Mouse (Mus musculus): ENCODE measurements at regions not wholly inside any gene's neighbourhood (a gene's known extent, or its start where the extent isn't known, plus 50 kb on each side); places are given as distances from the start of the nearest gene placed in this dataset.

DNA sequence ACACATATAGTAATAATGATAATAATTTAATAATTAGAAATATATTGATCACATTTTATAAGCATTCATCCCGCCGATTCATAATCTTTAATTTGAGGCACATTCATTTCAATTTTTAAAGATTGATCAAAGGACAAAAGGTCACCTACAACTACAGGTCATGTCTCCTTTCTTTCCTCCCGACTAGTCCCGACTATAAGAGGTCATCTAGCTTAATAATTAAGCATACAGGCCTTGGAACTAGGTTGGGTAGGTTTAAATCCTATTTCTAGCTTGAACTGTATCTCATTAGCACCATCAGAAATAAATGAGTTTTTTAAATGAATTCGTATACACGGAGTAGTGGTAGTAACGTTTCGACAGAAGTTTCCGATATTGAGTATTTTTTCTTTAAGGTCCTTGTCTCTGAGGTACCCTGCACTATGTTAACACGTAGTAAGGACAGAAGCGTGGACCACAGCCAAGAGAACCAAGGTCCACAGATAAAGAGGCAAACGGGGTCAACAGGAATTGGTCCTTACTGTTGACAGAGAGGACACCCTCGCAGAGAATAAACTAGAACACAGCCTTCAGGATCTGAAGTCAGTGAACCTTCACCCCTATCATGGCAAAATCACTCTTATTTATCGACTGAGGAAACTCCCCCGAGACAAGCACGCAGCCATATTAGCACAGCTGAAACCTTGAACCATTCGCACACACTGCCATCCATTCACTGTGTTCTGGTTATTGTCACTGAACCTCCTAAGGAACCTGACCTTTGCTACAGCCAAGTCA lies 185.8 kb upstream of the Jmjd1c start:
- peak; percentile 38 for DNase-seq (ENCODE audit: low spot score)

DNA sequence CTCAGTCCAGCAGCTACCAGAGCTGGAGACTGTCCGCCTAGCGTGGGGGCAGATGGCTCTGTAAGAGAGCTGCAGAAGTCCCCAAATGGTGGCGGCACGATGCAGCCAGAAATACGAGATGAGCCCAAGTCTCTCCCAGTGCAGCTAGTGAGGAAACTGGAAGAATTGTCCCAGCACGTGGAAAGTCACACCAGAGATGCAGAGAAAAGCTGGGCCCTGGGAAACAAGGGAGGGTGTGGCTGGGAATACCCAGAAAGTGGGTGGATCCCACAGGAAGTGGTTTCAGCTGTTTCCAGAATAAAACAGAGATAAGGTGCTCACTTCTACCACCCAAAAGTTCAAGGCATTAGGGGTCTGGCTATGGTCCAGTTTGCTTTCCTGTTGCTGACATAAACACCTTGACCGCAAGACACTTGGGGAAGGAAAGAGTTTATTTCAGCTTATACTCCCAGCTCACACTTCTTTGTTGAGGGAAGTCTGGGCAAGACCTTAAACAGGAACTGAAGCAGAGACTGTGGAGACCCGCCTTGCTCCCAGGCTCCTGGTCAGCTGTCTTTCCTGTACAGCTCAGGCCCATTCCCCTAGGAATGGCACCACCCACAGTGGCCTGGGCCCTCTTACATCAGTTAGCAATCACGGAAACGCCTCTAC lies 184.5 kb upstream of the Jmjd1c start:
- DNase-seq (ENCODE audit: low spot score), result no peak

DNA sequence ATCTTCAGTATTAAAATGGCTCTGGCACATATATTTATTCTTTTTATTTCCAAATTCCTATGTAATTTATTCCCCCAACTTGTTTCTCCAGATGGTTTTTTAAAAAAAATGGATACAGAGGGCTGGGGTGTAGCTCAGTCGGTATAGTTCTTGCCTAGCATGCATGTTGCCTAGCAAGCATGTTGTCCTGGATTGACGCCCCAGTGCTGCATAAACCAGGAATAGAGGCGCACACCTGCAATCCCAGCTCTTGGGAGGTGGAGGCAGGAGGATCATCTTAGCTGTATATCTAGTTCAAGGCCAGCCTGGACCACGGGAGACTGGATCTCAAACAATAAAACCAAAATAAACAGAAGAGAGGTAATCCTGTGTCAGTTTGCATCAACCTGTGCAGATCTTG lies 183.5 kb upstream of the Jmjd1c start:
- DNase-seq (ENCODE audit: low spot score), result no peak

DNA sequence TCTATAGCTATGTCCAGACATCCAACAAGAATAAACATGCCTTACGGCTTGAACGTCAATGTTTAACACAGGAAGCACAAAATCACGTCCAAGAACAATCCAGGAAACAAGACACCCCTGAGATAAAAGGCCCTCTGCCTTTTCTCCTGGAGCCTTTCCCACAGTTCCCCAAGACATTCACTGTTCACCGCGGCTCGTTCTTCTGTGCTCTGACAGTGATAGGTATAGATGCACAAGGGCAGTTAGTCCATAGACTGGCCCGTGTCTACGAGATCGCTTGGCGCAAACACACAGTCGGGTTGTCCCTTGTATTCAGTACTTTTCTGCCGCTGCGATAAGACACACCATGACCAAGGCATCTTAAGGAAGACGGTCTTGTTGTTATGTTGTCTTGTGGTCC lies 182.7 kb upstream of the Jmjd1c start:
- DNase-seq (ENCODE audit: low spot score), result no peak

DNA sequence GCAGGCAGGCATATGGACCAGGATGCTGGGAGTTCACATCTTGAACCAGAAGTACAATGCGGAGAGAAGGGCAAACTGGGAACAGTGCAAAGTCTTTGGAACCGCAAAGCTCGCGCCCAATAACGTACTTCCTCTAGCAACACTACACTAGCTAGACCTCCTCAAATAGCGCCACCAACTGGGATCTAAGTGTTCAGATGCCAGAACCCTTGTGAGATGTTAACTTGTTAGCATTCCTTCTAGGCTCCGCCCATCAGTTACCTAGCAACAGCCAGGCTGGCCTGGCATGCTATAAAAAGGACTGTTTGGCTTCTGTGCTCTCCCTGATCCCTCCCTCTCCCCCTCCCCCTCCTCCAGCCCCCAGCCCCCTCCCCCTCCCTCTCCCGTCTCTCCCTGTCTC lies 182.3 kb upstream of the Jmjd1c start:
- no peak for DNase-seq (ENCODE audit: low spot score)

DNA sequence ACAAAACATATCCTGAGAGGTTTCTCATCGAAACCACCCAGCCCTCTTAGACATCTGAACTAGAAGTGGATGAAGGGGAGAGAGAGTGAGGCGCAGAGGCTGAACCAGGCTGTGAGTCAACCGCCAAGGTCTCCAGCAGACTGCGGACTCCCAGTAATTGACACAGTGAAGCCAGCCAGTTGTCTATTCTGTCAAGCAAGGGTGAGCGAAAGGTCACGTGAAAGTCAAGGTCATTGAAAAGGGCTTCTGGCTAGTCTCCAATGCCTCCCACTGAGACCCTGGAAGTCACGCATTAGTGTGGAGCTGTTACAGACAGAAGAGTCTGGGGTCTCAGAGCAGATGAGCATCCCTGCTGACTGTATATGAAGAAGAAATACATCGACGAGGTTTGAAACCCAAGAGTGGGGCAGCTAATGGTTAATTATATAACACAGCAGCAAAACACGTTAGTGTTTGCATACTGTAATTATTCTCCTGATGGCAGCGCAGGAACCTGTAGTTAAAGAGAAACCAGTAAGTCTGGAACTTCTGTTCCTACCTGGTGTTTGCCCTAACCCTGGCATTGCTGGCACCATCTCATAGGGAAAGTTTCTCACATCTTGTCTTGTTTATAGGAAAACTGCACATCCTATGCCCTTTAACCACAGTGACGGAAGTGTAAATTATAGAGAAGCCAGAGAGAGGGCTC lies 181.5 kb upstream of the Jmjd1c start:
- DNase-seq (ENCODE audit: low spot score), result no peak

DNA sequence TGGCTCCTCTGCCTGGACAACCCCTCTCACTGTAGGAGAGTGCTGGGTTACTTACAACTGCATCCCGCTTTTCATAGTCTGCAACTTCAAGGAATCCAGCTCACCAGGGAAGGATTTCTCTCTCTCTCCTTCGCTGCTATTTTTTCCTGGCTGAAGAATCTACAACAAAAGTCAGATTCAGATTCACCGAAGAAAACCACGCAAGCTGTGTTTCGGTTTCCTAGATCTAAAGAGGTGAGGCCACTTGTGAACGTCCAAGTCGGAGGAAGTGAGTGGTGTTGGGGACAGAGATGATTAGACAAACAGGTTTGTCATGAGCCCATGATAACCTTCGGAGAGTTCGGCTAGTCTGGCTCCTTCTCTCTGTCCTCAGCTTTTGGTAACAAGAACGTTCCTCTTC lies 180.1 kb upstream of the Jmjd1c start:
- DNase-seq (ENCODE audit: low spot score), result no peak

DNA sequence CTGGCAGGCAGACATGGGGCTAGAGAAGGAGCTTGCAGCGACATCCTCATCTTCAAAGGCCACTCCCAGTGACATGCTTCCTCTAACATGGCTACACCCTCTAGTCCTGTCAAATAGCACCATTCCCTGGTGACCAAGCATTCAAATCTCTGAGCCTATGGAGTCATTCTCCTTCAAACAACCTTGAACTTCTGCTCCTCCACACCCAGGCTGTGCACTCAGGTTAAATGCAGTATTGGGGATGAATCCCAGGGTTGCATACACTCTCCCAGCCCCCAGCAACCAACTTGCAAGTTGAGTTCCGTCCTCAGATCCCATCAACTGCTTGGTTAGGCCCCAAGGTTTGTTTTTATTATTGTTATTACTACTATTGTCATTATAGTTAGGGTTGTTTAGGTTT lies 178.2 kb upstream of the Jmjd1c start:
- no peak for DNase-seq (ENCODE audit: low spot score)

DNA sequence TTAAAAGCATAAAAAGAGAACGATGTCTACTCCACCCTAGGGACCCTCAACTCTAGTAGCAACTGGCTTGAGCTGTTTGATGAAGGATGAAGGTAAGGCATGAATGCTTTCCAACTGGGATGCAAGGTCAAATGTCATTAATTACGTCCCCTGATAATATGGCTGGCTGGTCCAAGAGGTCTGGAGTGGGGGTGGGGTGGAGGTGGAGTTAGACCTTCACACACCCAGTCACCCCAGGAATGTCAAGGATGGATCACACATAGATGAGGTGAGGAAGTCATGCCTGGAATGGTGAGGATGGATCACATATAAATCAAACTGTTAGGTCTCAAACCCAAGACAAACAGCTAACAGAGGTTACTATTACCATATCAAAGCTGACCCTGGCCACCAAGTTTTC lies 177.2 kb upstream of the Jmjd1c start:
- DNase-seq (ENCODE audit: low spot score), result no peak

DNA sequence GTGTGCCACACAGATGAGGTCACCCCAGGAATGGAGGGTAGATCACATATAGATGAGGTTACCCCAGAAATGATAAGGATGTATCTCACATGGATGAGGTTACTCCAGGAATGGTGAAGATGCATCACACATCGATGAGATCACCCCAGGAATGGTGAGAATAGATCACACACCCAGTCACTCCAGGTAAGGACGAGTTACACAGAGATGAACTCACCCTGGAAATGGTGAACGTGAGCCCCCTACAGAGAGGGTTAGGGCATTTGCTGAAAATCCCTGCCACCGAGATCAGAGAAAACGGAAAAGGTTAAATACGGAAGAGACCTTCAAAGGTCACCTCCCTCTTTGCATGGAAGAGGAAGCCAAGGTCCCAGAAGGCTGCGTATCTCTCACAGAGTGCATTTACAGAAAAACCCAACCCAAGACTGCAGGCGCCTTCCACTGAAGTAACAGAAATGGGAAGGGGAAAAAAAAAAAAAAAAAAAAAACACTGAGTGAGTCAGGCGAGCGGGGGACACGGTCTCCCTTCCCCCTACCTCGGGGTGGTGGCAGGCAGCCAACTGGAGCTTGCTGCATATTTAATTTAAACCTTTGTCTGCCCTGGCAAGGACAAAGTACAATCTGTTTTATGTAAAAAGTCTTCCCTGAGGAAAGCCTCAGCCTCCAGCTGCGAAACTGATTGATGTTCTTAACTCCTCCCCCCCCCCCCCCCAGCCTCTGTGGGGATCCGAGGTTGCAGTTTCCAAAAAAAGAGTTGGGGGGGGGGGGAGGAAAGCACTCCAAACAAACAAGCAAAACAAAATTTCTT lies 175.8 kb upstream of the Jmjd1c start:
- DNase-seq (ENCODE audit: low spot score), result peak; percentile 68

DNA sequence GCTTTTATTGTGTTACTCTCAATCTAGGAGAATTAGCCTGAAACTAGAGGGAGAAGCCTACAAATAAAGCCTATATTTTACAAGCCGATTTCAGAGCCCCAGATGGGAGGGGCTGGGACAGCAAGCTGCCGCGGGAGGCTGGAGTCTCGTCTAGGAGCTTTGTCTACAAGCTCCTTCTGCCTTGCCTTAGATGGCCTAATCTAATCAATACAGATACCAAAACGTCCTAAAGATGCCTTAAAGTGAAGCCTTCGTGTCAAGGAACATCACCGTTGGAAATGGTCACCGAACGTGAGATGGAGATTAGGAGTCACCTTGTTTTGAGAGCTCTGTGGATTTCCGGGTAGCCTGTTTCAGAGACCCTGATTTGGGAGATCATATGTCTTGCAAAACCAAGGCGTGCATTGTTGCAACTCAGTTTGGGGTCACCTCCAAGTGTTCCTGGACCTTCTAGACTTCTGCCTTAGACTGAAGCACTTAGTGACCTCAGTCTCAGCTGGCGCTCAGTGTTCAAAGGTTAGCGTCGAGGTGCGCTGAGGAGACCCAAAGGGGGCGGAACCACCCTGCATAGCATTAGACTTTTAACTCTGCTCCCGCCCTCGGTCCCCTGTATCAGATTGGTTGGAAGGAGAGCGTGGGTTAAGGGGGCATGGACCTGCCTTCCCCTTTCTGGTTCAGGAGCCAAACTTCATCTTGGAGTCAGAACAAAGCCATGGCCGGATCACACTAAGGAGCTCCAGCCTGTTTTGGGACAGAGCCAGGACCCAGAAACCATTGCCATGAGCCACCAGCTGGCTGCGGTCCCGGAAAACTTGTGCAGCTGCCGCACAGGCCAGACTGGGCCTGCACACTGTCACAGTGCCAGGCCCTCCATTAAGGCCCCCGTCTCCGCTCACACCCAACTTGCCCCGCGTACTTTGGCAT lies 174.9 kb upstream of the Jmjd1c start:
- peak; percentile 96 for DNase-seq (ENCODE audit: low spot score)

DNA sequence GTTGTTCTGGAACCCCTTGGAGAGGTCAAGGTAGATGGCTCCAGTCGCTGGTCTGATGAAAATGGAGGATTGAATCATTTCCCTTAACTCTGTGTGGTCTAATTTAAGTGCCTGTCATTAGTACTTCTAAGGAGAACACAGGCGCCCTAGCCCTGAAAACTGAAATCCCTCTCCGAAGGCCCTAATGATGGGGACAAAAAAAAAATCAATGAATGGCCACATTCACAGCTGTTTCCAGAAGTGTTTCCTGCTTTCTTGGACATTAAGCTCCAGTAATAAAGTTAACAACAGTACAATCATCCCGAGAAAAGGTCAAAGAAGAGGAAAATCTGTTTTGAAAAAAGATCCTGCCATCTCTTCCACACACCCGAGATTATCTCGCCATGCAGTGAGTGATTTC lies 174.1 kb upstream of the Jmjd1c start:
- no peak for DNase-seq (ENCODE audit: low spot score)

DNA sequence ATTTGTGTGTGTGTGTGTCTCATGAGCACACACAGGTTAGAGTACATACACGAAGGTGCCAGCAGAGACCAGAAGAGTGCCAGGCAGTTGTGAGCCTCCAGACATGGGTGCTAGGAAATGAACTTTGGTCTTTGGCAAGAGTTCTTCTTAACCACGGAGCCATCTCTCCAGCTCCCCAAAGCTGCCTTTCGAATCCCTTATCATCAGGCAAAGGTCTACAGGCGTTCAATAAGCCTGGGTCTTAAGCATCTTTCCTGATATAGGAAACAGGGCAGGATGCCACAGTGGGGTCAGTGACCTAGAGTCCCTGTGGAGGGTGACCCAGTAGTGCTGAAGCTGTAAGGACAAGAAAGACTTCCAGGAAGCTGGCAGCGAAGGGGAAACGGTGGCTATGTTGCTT lies 173.6 kb upstream of the Jmjd1c start:
- DNase-seq (ENCODE audit: low spot score), result peak; percentile 34

DNA sequence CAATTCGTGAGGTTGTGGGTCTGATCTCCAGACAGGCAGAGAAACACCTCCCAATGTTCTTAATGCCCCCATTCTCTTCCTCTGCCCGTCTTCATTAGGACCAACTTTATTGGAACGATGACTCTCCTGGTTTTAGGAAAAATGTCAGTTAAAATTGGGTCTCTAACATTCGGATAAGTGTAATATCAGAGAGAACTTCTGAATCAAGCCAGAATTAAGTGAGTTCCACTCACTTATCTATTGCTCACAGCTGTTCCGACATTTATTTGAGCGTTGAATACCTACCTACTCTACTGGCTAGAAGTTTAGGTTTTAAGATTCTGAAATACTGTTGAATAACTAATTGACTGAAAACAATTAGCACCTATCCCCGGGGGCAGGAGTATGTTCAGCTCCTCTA lies 172.0 kb upstream of the Jmjd1c start:
- DNase-seq (ENCODE audit: low spot score), result no peak

DNA sequence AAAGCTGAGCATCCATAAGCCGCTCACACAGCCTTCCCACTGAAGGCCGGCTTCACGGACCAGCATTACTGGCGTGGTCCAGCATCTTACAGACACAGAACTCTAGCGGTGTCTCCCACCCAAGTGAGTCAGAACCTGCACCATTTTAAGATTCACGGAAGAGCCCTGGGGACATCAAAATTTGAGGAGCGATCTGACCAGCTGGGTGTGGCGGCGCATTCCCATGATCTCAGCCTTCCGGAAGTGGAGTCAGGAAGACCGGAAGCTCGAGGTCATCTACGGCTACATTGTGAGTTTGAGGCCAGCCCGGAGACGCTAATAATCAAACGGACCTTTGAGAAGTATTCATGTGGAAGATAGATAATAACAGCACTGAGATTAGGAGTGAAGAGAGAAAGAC lies 171.5 kb upstream of the Jmjd1c start:
- DNase-seq (ENCODE audit: low spot score), result no peak

DNA sequence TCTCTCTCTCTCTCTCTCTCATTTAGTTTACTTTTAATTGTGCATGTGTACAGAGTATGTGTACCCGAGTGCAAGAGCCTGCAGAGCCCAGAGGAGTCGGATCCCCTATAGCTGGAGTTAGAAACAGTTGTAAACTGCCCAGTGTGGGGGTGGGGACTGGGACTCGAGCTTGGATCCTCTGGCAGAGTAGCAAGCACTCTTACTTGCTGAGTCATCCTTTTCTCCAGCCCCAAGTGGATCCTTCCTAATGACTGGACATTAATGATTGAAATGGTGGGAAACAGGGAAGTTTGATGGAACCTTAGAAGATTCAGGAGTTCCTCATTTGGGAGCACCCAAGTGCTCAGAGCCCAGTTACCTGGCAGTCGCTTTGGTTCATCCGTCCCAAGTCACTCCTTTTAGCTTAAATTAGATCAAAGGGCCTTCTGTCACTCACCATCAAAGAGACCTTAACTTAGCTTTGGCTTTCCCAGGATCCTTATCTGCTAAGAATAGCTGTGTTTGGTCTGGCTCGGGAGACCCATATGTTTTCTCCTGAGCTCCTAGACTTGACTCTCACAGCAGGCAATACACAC lies 170.3 kb upstream of the Jmjd1c start:
- no peak for DNase-seq (ENCODE audit: low spot score)

DNA sequence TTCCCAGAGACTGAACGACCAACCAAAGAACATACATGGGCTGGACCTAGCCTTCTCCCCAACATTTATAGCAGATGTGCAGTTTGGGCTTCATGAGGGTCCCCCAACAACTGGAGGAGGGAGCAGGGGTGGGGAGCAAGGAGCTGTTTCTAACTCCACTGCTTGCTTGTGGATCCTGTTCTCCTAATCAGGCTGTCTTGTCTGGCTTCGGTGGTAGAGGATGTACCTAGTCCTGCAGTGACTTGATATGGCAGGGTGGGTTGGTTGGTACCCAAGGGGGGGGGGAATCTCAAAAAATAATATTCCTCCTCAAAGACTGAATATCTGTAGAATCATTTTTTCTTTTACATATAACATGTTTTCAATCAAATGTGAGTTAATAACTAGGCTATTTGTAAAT lies 168.3 kb upstream of the Jmjd1c start:
- DNase-seq (ENCODE audit: low spot score), result no peak

DNA sequence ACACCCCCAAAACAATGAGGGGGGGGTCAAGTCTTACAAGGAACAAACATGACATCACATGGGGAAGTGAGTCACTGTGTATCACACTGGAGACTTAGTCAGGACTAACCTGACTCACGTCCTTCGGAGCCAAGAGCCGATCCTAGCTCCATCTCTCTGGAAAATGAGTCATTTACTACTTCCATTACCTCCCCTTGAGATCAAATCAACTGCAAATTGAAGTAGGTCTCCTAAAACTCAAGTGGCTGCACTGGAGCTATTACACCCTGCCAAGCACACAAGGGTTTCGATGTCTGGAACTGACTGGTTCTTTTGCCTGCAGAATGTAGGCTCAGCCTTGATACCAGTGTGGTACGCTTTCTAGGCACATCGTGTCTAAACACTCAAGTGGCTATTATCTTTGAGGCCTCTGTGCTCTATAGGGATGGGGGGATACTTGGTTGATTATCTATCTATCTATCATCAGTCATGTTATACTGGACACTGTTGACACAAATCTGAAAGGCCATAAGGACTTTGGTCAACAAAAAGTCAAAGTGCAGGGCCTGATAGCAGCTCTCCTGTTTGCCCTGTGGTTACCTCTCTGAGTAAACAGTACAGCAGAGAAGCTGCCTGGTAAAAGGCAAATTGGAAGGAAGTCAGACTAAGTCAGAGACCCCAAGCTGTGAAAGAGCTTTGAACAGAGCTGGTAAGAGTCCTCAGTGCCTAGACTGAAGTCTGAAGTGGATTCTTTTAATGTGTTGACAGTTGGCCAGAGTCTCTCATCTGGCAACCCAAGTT lies 167.5 kb upstream of the Jmjd1c start:
- DNase-seq (ENCODE audit: low spot score), result no peak

DNA sequence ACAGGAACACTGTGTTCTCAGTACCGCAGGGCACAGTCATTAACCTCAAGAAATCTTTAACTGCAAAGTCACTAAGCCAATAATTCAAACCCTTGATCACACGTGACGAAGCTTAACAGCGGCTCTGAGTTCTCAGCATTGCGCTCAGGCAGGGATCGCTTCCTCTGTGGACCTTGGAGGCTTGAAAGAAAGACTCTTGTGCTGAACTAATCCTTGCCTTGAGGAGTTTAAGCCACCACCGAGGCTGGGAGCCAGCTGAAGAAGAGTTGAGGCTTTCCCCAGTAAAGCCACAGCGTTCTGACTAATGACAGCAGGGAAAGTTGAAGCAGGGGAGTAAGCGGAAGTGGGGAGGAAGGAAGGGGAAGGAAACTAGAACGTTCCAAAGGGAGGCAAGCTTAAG lies 165.4 kb upstream of the Jmjd1c start:
- no peak for DNase-seq (ENCODE audit: low spot score)

DNA sequence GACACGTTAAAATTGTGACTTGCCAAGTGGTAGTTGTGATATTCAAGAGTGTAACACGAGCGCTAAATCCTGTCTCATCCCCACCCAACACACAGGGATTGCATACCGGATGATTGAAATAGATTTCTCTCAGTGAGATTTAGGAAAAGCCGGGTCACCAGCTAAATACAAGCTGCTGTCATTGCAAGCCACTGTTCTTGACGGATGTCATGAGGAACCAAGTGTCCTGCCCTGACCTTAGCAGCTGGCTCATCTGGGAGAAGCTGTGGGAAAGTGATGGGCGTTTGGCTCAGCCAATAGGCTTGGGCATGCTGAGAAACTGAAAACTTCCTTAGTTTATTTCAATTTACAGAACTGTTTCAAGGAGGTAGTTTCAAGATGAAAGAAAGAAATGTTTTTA lies 164.4 kb upstream of the Jmjd1c start:
- DNase-seq (ENCODE audit: low spot score), result peak; percentile 54
